Mouse (Mus musculus): ENCODE measurements at regions not wholly inside any gene's neighbourhood (a gene's known extent, or its start where the extent isn't known, plus 50 kb on each side); places are given as distances from the start of the nearest gene placed in this dataset.

- TF ChIP-seq CTCF (IDR thresholded peaks at IDR 0.05; ENCODE audit: borderline replicate concordance, control insufficient read depth, extremely low read depth, insufficient read depth, low read length, poor library complexity) (no peak), POLR2A (IDR thresholded peaks at IDR 0.05; ENCODE audit: control insufficient read depth, extremely low read depth, insufficient read depth, low read length, poor library complexity) (no peak)
These were observed 139.4 kb downstream of the Sox4 start for GRCm38 (mm10) chr13:28814127-28814526.

Measured in thymus, adult 2 months (tissue).